In genomic region chr5:122263933-122264905, GRCm38 (mm10) we compare ENCODE assay signal across 8 mouse cellular contexts. TPM values are rescaled to one million over a fixed set of nuclear protein-coding genes. Genes with fewer than 3 reads are reported as not detected.
DNase-seq lines count a peak whose midpoint lies in the region; ATAC-seq and TF ChIP-seq lines count a peak whose summit lies in the region.

Tctn1 (minus strand) TSS chr5:122264460.

- peak within 1 kb of the TSS; percentile 75 for H3K4me3 ChIP-seq in forebrain, embryonic 14.5 days (ENCODE audit: low read depth, low read length)
- peak within 1 kb of the TSS; percentile 94 for H3K4me3 ChIP-seq in lung, adult 2 months (replicated peaks; ENCODE audit: extremely low read depth, low read depth, low read length)

- H3K27me3 ChIP-seq in forebrain, embryonic 14.5 days (replicated peaks; ENCODE audit: control insufficient read depth, insufficient read depth, low read length), result no peaks in the 10 kb centered on the region

- TF ChIP-seq POLR2A in lung, adult 2 months (IDR thresholded peaks at IDR 0.05; ENCODE audit: borderline replicate concordance, extremely low read depth, low read depth, low read length), result peak; percentile 52; the same call in 1 of the 2 replicates

- DNase-seq in ES-CJ7 (ENCODE audit: low read depth, low spot score), result peak; percentile 96
- peak; percentile 81 for DNase-seq in cerebellum, adult 11 months
- DNase-seq in forebrain, embryonic 14.5 days (ENCODE audit: low spot score), result peak; percentile 97
- peak; percentile 90 to 91 for DNase-seq in heart, postnatal 14 days
- peak; percentile 85 for DNase-seq in layer of hippocampus, adult 11-12 months (ENCODE audit: low spot score)
- peak; percentile 79 for DNase-seq in lung, adult 2 months
- DNase-seq in thymus, adult 18-20 months, result peak; percentile 82 to 84

- peak within 1 kb of the TSS; percentile 74 for H3K4me2 ChIP-seq in forebrain, embryonic 14.5 days (ENCODE audit: low read length)

- 2% methylated on average over 49 of the region's 49 CpGs for WGBS in forebrain, embryonic 14.5 days
- WGBS in lung, adult 2 months, result under 1% methylated on average over 49 of the region's 49 CpGs

- peaks cover 6% of the 10 kb centered on the region; the same call in 1 of the 2 replicates for H3K36me3 ChIP-seq in forebrain, embryonic 14.5 days (ENCODE audit: control insufficient read depth, insufficient read depth, low read length)

- intact Hi-C loops in heart, postnatal 14 days (cut with DNase I), result loop anchor here (5.0 kb wide), 1 partner anchor 132 kb away; no protein-coding TSS in a partner anchor

- H3K27ac ChIP-seq in forebrain, embryonic 14.5 days (ENCODE audit: low read depth, low read length), result peak within 1 kb of the TSS; percentile 63; the same call in 1 of the 2 replicates

- peaks cover 6% of the 10 kb centered on the region for H3K4me1 ChIP-seq in forebrain, embryonic 14.5 days (ENCODE audit: control insufficient read depth, insufficient read depth, low read length)
- H3K4me1 ChIP-seq in lung, adult 2 months (ENCODE audit: control insufficient read depth, insufficient read depth, low read length), result peaks cover 8% of the 10 kb centered on the region

- no peaks in the 10 kb centered on the region for H3K9me3 ChIP-seq in forebrain, embryonic 14.5 days (replicated peaks; ENCODE audit: control insufficient read depth, low read length)

- TF ChIP-seq CTCF in lung, adult 2 months (IDR thresholded peaks at IDR 0.05; ENCODE audit: insufficient read depth, low read length), result no peak

- peak; percentile 98 for ATAC-seq in forebrain, embryonic 14.5 days
- ATAC-seq in neutrophil, adult 5-6 weeks (ENCODE audit: extremely low read depth, insufficient number of reproducible peaks, low FRiP score, poor library complexity, severe bottlenecking), result peak; percentile 86

- H3K9ac ChIP-seq in forebrain, embryonic 14.5 days (ENCODE audit: low read length), result peak within 1 kb of the TSS; percentile 87

RNA-seq across cellular contexts. Expression of gene Tctn1, which starts in this region (rescaled TPM):
- 3.5 and 3.6 TPM in 2 replicates for polyA plus RNA-seq in forebrain, embryonic 14.5 days (2014; fragmentation: Nextera tagmentation; extraction: Ambion mirVana)
- total RNA-seq in heart, postnatal 14 days (2021), result 1 to 10 TPM; 5.2 to 6.7 TPM
- polyA plus RNA-seq in lung, adult 2 months (2012; rRNA removed), result 29.8 and 33.2 TPM in 2 replicates
- total RNA-seq in neutrophil, adult 5-6 weeks (2017), result 27.6 and 39.9 TPM in 2 replicates

Comparison
In these comparisons a context has a peak if more than half of its experiments do, and no peak if none do; other contexts are left out.
1. Peak in every context shown above with its lines: DNase-seq, ATAC-seq, H3K4me3 ChIP-seq and H3K27ac ChIP-seq.